Mouse (Mus musculus) forebrain, postnatal 0 days (tissue): ENCODE measurements around the gene Arrdc1. TPM values are rescaled to one million over a fixed set of nuclear protein-coding genes. Genes with fewer than 3 reads are reported as not detected.

ENCODE experiments used
- ATAC-seq: fragments of 200-750 bp; cut with Nextera tagmentation; 2 replicates; pipeline ENCODE4 v1.8.0; 2017; ENCODE audit warnings: mild to moderate bottlenecking, moderate library complexity
- DNase-seq: peaks from one replicate; pipeline ENCODE4 v3.0.0-alpha.2; 2015
- H3K27ac ChIP-seq: fragments of 300-500 bp; sonication (generic); 2 replicates; pipeline ENCODE4 v1.5.1; 2014; ENCODE audit warnings: low read depth, mild to moderate bottlenecking, antibody characterized with exemption, low read length, moderate library complexity, mixed read lengths
- H3K27me3 ChIP-seq: fragments of 300-500 bp; sonication (generic); 2 replicates; pipeline ENCODE4 v1.6.1; 2014; ENCODE audit warnings: mild to moderate bottlenecking, low read length, mixed read lengths; ENCODE audit not compliant: insufficient read depth
- H3K36me3 ChIP-seq: fragments of 300-500 bp; sonication (generic); 2 replicates; pipeline ENCODE4 v1.6.1; 2014; ENCODE audit warnings: mild to moderate bottlenecking, moderate library complexity; ENCODE audit not compliant: insufficient read depth
- H3K4me1 ChIP-seq: fragments of 300-500 bp; sonication (generic); 2 replicates; pipeline ENCODE4 v1.6.1; 2014; ENCODE audit warnings: antibody characterized with exemption; ENCODE audit not compliant: insufficient read depth
- H3K4me2 ChIP-seq: fragments of 300-500 bp; sonication (generic); 2 replicates; pipeline ENCODE4 v1.6.1; 2014; ENCODE audit warnings: low read depth, mild to moderate bottlenecking, moderate library complexity
- H3K4me3 ChIP-seq: fragments of 300-500 bp; sonication (generic); 2 replicates; pipeline ENCODE4 v1.5.1; 2014; ENCODE audit warnings: low read depth, low read length, mixed read lengths
- H3K9ac ChIP-seq: fragments of 300-500 bp; sonication (generic); 2 replicates; pipeline ENCODE4 v1.6.1; 2014; ENCODE audit warnings: mild to moderate bottlenecking
- H3K9me3 ChIP-seq: fragments of 300-500 bp; sonication (generic); 2 replicates; pipeline ENCODE4 v1.6.1; 2016; ENCODE audit warnings: low read length
- CTCF ChIP-seq: sonication (generic); IDR thresholded peaks from 2 replicates; pipeline ENCODE4 v1.5.1; 2016; ENCODE audit warnings: antibody characterized with exemption, control low read depth, low read depth
- WGBS: fragments of 180-500 bp; shearing (Covaris S2); extraction: QIAGEN DNeasy Blood & Tissue Kit; methylation state at CpG from one replicate; pipeline ENCODE4 v1.1.7; 2014; 5-methylcytosine and 5-hydroxymethylcytosine counted together
- polyA plus RNA-seq: library from polyadenylated mRNA; unstranded; fragments of >200 nt; fragmentation: Nextera tagmentation; extraction: Ambion mirVana; gene quantifications from 2 replicates; pipeline ENCODE4 v1.2.1, GENCODE M21; 2015
- total RNA-seq: library from RNA; depleted of rRNA; stranded (reverse); fragments of >200 nt; gene quantifications from 2 replicates; pipeline ENCODE4 v1.2.3, GENCODE M21; 2014

Gene Arrdc1
- total and polyA plus RNA-seq, 2 experiments from 2014 or later, result 35.3 to 44.3 TPM

- H3K36me3 ChIP-seq, result no peaks in the 10 kb centered on the region
- no peaks in the 10 kb centered on the region for H3K9me3 ChIP-seq
- ATAC-seq, result no peak
- no peak overlapping the region for H3K4me2 ChIP-seq
- no peaks in the 10 kb centered on the region for H3K27me3 ChIP-seq
- DNase-seq, result no peak
- TF ChIP-seq CTCF, result no peak
- H3K4me1 ChIP-seq, result no peaks in the 10 kb centered on the region
- no peak overlapping the region for H3K9ac ChIP-seq
- WGBS, result 77% methylated on average over 4 of the region's 4 CpGs
- H3K27ac ChIP-seq, result no peak overlapping the region
- no peak overlapping the region for H3K4me3 ChIP-seq
These were observed 7.0 kb upstream of the Arrdc1 start for GRCm38 (mm10) chr2:24942092-24942491.

- peaks cover 11% of the 10 kb centered on the region; the same call in 1 of the 2 replicates for H3K4me1 ChIP-seq
- peak; percentile 41 for DNase-seq
These were observed 550 bp downstream of the Arrdc1 start for GRCm38 (mm10) chr2:24934441-24934963.

GRCm38 (mm10) chr2:24929593-24929992, 5.5 kb downstream of the Arrdc1 start:
- Histone ChIP-seq H3K4me3 (no peak overlapping the region), H3K9me3 (no peaks in the 10 kb centered on the region), H3K4me2 (no peak overlapping the region), H3K9ac (no peak overlapping the region), H3K27ac (no peak overlapping the region), H3K4me1 (peaks cover 11% of the 10 kb centered on the region; the same call in 1 of the 2 replicates), H3K36me3 (peaks cover 6% of the 10 kb centered on the region; the same call in 1 of the 2 replicates), H3K27me3 (no peaks in the 10 kb centered on the region)
- no peak for DNase-seq
- no peak for TF ChIP-seq CTCF
- 96% methylated on average over 5 of the region's 5 CpGs for WGBS
- no peak for ATAC-seq

More at GRCm38 (mm10) chr2:24934441-24934963, 550 bp downstream of the Arrdc1 start:
- Histone ChIP-seq H3K4me2 (peak overlapping the region; percentile 88), H3K9me3 (no peaks in the 10 kb centered on the region), H3K27ac (peak overlapping the region; percentile 36), H3K27me3 (no peaks in the 10 kb centered on the region), H3K9ac (peak overlapping the region; percentile 76), H3K36me3 (no peaks in the 10 kb centered on the region), H3K4me3 (peak overlapping the region; percentile 64)
- ATAC-seq, result peak; percentile 53
- 3% methylated on average over 19 of the region's 19 CpGs for WGBS
- TF ChIP-seq CTCF, result no peak

DNA sequence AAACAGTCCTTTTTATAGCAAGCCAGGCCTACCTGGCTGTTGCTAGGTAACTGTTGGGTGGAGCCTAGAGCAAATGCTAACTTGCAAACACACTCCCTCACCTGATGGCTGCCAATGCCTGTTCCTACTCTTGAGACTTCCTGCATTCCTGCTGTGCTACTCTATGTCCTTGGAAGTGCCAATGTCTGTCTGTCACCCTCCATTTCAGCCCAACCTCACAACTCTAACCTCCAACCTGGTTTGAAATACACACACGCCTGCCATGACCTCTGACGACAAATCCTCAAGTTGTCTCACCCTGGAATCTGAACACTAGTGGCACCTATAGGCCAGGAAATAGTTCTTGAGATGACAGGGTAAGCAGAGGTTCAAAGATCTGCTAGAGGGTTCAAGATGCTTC, 5.9 kb downstream of the Arrdc1 start:
- Histone ChIP-seq H3K36me3 (peaks cover 6% of the 10 kb centered on the region; the same call in 1 of the 2 replicates), H3K27me3 (no peaks in the 10 kb centered on the region), H3K4me1 (peaks cover 9% of the 10 kb centered on the region; the same call in 1 of the 2 replicates), H3K9ac (no peak overlapping the region), H3K9me3 (no peaks in the 10 kb centered on the region), H3K4me3 (no peak overlapping the region), H3K27ac (no peak overlapping the region), H3K4me2 (no peak overlapping the region)
- ATAC-seq (no peak), DNase-seq (no peak)
- 65% methylated on average over 2 of the region's 2 CpGs for WGBS
- no peak for TF ChIP-seq CTCF

GRCm38 (mm10) chr2:24927810-24928479, 7.1 kb downstream of the Arrdc1 start:
- no peak for ATAC-seq
- H3K27me3 ChIP-seq, result no peaks in the 10 kb centered on the region
- peaks cover 6% of the 10 kb centered on the region; the same call in 1 of the 2 replicates for H3K36me3 ChIP-seq
- no peaks in the 10 kb centered on the region for H3K9me3 ChIP-seq
- H3K4me3 ChIP-seq, result no peak overlapping the region
- no peak overlapping the region for H3K27ac ChIP-seq
- no peaks in the 10 kb centered on the region for H3K4me1 ChIP-seq
- H3K4me2 ChIP-seq, result no peak overlapping the region
- DNase-seq, result no peak
- TF ChIP-seq CTCF, result no peak
- no peak overlapping the region for H3K9ac ChIP-seq
- 69% methylated on average over 4 of the region's 4 CpGs for WGBS

- WGBS, result 74% methylated on average over 7 of the region's 7 CpGs
- H3K27ac ChIP-seq, result no peak overlapping the region
- H3K4me1 ChIP-seq, result no peaks in the 10 kb centered on the region
- no peak for TF ChIP-seq CTCF
- H3K36me3 ChIP-seq, result peaks cover 6% of the 10 kb centered on the region; the same call in 1 of the 2 replicates
- H3K9me3 ChIP-seq, result no peaks in the 10 kb centered on the region
- no peak overlapping the region for H3K4me3 ChIP-seq
- no peaks in the 10 kb centered on the region for H3K27me3 ChIP-seq
- H3K9ac ChIP-seq, result no peak overlapping the region
- DNase-seq (no peak), ATAC-seq (no peak)
- no peak overlapping the region for H3K4me2 ChIP-seq
These were observed 8.1 kb downstream of the Arrdc1 start for GRCm38 (mm10) chr2:24926965-24927358.

GRCm38 (mm10) chr2:24926345-24926964, 8.6 kb downstream of the Arrdc1 start:
- H3K36me3 ChIP-seq, result peaks cover 6% of the 10 kb centered on the region; the same call in 1 of the 2 replicates
- DNase-seq (no peak), ATAC-seq (no peak)
- 83% methylated on average over 9 of the region's 9 CpGs for WGBS
- no peak overlapping the region for H3K9ac ChIP-seq
- H3K4me1 ChIP-seq, result no peaks in the 10 kb centered on the region
- H3K9me3 ChIP-seq, result no peaks in the 10 kb centered on the region
- no peak overlapping the region for H3K27ac ChIP-seq
- H3K27me3 ChIP-seq, result no peaks in the 10 kb centered on the region
- no peak overlapping the region for H3K4me3 ChIP-seq
- no peak overlapping the region for H3K4me2 ChIP-seq
- no peak for TF ChIP-seq CTCF
